Mouse (Mus musculus) hindbrain, embryonic 12.5 days (tissue): ENCODE data around the gene Cry1. TPM values are rescaled to one million over a fixed set of nuclear protein-coding genes. Genes with fewer than 3 reads are reported as not detected.

Experiments
- ATAC-seq: fragments of 200-750 bp; cut with Nextera tagmentation; 2 replicates; pipeline ENCODE4 v1.8.0; 2017; ENCODE audit warnings: moderate TSS enrichment; ENCODE audit not compliant: low FRiP score
- H3K27ac ChIP-seq: fragments of 300-500 bp; sonication (generic); 2 replicates; pipeline ENCODE4 v1.5.1; 2016; ENCODE audit warnings: mild to moderate bottlenecking
- H3K27me3 ChIP-seq: fragments of 300-500 bp; sonication (generic); 2 replicates; pipeline ENCODE4 v1.6.1; 2016; ENCODE audit warnings: mild to moderate bottlenecking
- H3K36me3 ChIP-seq: fragments of 300-500 bp; sonication (generic); 2 replicates; pipeline ENCODE4 v1.6.1; 2016; ENCODE audit warnings: mild to moderate bottlenecking
- H3K4me1 ChIP-seq: fragments of 300-500 bp; sonication (generic); 2 replicates; pipeline ENCODE4 v1.6.1; 2016
- H3K4me2 ChIP-seq: fragments of 300-500 bp; sonication (generic); replicated peaks from 2 replicates; pipeline ENCODE4 v1.6.1; 2016; ENCODE audit warnings: mild to moderate bottlenecking
- H3K4me3 ChIP-seq: fragments of 300-500 bp; sonication (generic); 2 replicates; pipeline ENCODE4 v1.5.1; 2016; ENCODE audit warnings: mild to moderate bottlenecking
- H3K9ac ChIP-seq: fragments of 300-500 bp; sonication (generic); 2 replicates; pipeline ENCODE4 v1.6.1; 2016; ENCODE audit warnings: mild to moderate bottlenecking, moderate library complexity
- H3K9me3 ChIP-seq: fragments of 300-500 bp; sonication (generic); replicated peaks from 2 replicates; pipeline ENCODE4 v1.6.1; 2016; ENCODE audit warnings: mild to moderate bottlenecking
- WGBS: fragments of 180-500 bp; shearing (Covaris S2); methylation state at CpG from one replicate; pipeline ENCODE4 v1.1.7; 2016; 5-methylcytosine and 5-hydroxymethylcytosine counted together
- polyA plus RNA-seq: library from polyadenylated mRNA; unstranded; fragments of >200 nt; fragmentation: Nextera tagmentation; extraction: Ambion mirVana; gene quantifications from 2 replicates; pipeline ENCODE4 v1.2.1, GENCODE M21; 2016

Cry1 gene
- polyA plus RNA-seq, 1 experiment from 2014 or later: 37.8 TPM

- no peaks in the 10 kb centered on the region for H3K4me1 ChIP-seq
- no peaks in the 10 kb centered on the region for H3K9me3 ChIP-seq
- no peak overlapping the region for H3K27ac ChIP-seq
- no peak overlapping the region for H3K9ac ChIP-seq
- no peaks in the 10 kb centered on the region for H3K27me3 ChIP-seq
- no peak for ATAC-seq
- H3K4me3 ChIP-seq: no peak overlapping the region
- WGBS: 18% methylated on average over 2 of the region's 2 CpGs
- peaks cover 5% of the 10 kb centered on the region for H3K36me3 ChIP-seq
- H3K4me2 ChIP-seq: no peak overlapping the region
Observed at GRCm38 (mm10) chr10:85154195-85154594, 30.7 kb downstream of the Cry1 start.

DNA sequence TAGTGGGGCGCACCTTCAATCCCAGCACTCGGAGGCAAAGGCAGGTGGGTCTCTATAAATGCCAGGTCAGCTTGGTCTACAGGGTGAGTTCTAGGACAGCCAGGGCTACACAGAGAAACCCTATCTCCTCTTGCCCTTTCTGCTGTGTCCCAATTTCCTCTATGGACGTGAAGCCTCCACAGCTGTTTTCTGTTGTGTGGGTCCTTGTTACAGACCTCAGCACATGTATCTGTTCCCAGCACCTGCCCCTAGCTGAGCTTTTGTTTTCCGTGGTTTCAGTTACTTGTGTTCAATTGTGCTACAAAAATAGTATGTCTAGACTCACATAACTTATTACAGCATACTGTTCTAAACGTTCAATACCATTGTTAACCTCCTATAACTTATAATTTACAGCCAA, 35.6 kb downstream of the Cry1 start:
- H3K4me3 ChIP-seq: no peak overlapping the region
- H3K4me2 ChIP-seq: no peak overlapping the region
- no peak for ATAC-seq
- H3K4me1 ChIP-seq: no peaks in the 10 kb centered on the region
- no peak overlapping the region for H3K9ac ChIP-seq
- no peak overlapping the region for H3K27ac ChIP-seq
- H3K27me3 ChIP-seq: no peaks in the 10 kb centered on the region
- 85% methylated on average over 5 of the region's 5 CpGs for WGBS
- H3K36me3 ChIP-seq: peaks cover 28% of the 10 kb centered on the region
- H3K9me3 ChIP-seq: no peaks in the 10 kb centered on the region

DNA sequence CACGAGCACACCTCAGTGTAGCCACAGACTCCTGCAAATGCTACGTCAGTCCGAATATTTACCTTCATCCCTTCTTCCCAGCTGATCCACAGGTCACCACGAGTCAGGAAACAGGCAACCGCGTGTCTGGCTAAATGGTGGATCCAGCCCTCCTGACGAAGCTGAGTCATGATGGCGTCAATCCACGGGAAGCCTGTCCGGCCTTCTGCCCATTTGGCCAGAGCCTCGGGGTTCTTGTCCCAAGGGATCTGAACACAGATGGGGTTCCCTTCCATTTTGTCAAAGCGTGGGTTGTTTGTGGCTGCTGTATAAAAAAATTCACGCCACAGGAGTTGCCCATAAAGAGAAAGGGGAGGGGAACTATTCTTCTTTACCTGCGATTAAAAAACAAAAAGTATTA, 38.6 kb downstream of the Cry1 start:
- no peak overlapping the region for H3K27ac ChIP-seq
- no peaks in the 10 kb centered on the region for H3K9me3 ChIP-seq
- H3K4me2 ChIP-seq: no peak overlapping the region
- WGBS: 86% methylated on average over 14 of the region's 14 CpGs
- H3K9ac ChIP-seq: no peak overlapping the region
- no peak overlapping the region for H3K4me3 ChIP-seq
- H3K27me3 ChIP-seq: no peaks in the 10 kb centered on the region
- no peaks in the 10 kb centered on the region for H3K4me1 ChIP-seq
- no peak for ATAC-seq
- peaks cover 45% of the 10 kb centered on the region for H3K36me3 ChIP-seq

DNA sequence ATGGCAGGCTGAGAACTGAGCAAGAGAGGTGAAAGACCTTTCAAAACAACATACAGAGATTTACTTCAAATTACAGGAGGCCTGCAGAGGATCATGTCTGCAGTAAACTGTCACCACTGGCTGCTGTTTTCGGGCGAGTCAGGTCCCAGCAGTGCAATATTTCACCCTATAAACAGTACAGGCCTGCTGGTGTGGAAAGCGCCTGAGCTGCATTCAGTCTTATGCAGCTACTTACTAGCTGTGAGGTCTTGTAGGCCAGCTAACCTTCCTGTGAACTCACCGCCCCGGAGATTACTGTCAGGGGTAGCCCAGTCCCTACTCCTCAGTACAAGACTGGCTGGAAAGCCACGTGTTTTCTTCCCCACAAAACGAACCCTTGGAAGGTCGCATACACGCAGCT, 43.4 kb downstream of the Cry1 start:
- H3K9ac ChIP-seq: no peak overlapping the region
- H3K27ac ChIP-seq: no peak overlapping the region
- H3K4me1 ChIP-seq: no peaks in the 10 kb centered on the region
- H3K36me3 ChIP-seq: peaks cover 35% of the 10 kb centered on the region
- no peak overlapping the region for H3K4me2 ChIP-seq
- H3K4me3 ChIP-seq: no peak overlapping the region
- WGBS: 89% methylated on average over 9 of the region's 9 CpGs
- H3K27me3 ChIP-seq: no peaks in the 10 kb centered on the region
- no peak for ATAC-seq
- no peaks in the 10 kb centered on the region for H3K9me3 ChIP-seq

DNA sequence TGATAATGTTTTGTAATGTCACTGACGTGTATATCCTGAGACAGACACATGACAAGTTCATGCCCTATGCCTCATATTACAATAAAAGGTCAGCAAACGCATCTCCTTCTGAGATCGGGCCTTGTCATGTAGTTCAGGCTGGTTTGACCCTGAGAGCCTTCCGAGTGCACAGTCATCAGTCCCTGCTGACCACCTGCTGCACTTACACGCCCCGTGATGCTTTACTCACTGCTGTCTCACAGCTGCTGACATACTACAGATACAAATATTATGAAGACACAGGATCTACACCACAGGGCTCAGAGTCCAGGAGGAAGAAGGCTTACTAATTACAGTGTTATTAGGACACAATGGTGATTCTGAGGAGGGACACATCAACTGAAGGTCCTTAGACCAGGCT, 48.3 kb downstream of the Cry1 start:
- H3K4me2 ChIP-seq: no peak overlapping the region
- H3K9me3 ChIP-seq: no peaks in the 10 kb centered on the region
- no peak overlapping the region for H3K4me3 ChIP-seq
- H3K4me1 ChIP-seq: no peaks in the 10 kb centered on the region
- peaks cover 13% of the 10 kb centered on the region; the same call in 1 of the 2 replicates for H3K36me3 ChIP-seq
- no peak overlapping the region for H3K9ac ChIP-seq
- WGBS: 83% methylated on average over 6 of the region's 6 CpGs
- H3K27ac ChIP-seq: no peak overlapping the region
- H3K27me3 ChIP-seq: no peaks in the 10 kb centered on the region
- ATAC-seq: no peak

DNA sequence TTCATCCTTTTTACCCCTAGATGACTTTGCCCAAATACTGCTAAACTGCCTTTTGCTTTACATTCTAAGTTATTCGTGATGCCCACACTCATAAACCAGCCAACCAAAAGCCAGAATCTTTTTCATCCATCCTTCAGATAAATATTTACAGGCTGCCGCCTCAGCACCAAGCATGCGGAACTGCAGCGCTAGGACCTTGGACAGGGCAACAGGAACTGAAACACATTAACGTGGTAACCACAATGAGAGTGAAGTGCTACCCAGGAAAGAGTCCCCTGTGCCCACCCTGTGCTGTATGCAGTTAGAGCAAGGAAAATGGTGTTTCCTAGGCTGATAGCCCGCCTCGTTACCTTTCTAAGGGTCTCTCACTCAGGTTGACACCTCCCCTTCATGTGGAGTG, 56.4 kb downstream of the Cry1 start:
- WGBS: 29% methylated on average over 7 of the region's 7 CpGs
- no peaks in the 10 kb centered on the region for H3K9me3 ChIP-seq
- H3K4me2 ChIP-seq: peak overlapping the region; percentile 61
- H3K36me3 ChIP-seq: peaks cover 23% of the 10 kb centered on the region
- peaks cover 18% of the 10 kb centered on the region for H3K4me1 ChIP-seq
- H3K4me3 ChIP-seq: peak overlapping the region; percentile 75
- H3K27me3 ChIP-seq: no peaks in the 10 kb centered on the region
- peak overlapping the region; percentile 36; the same call in 1 of the 2 replicates for H3K27ac ChIP-seq
- peak overlapping the region; percentile 29; the same call in 1 of the 2 replicates for H3K9ac ChIP-seq
- peak; percentile 18 for ATAC-seq

- Histone ChIP-seq H3K27ac (peak within 1 kb of the TSS; percentile 36; the same call in 1 of the 2 replicates), H3K4me3 (peak within 1 kb of the TSS; percentile 75), H3K36me3 (peaks cover 25% of the 10 kb centered on the region), H3K4me1 (peaks cover 18% of the 10 kb centered on the region), H3K4me2 (peak within 1 kb of the TSS; percentile 61), H3K9me3 (no peaks in the 10 kb centered on the region), H3K27me3 (no peaks in the 10 kb centered on the region), H3K9ac (peak within 1 kb of the TSS; percentile 73)
- WGBS: 7% methylated on average over 20 of the region's 20 CpGs
- ATAC-seq: peak; percentile 100
Observed at GRCm38 (mm10) chr10:85127395-85128287, 57.2 kb downstream of the Cry1 start, which contains the start of gene Mterf2. TSS of gene Mterf2 (minus strand) at chr10:85128027.

DNA sequence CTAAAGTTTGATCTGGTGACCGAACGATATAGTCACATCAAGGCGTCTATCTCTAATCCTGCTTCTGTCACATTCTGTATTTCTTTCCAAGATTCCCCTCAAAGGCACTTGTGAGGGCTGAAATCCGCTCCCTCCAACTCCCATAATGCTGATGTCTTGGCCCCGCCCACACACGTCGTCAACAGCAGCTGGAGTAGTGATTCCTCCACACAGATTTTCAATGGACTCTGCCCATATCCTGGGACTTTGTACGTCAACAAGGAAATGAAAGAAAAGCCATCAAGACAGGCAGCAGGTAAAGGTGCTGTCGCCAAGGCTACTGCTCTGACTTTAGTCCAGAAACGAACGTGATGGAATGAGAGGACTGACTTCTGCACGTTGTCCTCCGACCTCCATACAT, 59.7 kb downstream of the Cry1 start:
- Histone ChIP-seq H3K9me3 (no peaks in the 10 kb centered on the region), H3K36me3 (peaks cover 41% of the 10 kb centered on the region), H3K4me2 (no peak overlapping the region), H3K27ac (no peak overlapping the region), H3K9ac (no peak overlapping the region), H3K4me1 (peaks cover 18% of the 10 kb centered on the region), H3K27me3 (no peaks in the 10 kb centered on the region), H3K4me3 (no peak overlapping the region)
- ATAC-seq: no peak
- WGBS: 89% methylated on average over 13 of the region's 13 CpGs

- Histone ChIP-seq H3K9ac (no peak overlapping the region), H3K9me3 (no peaks in the 10 kb centered on the region), H3K27ac (no peak overlapping the region), H3K4me3 (no peak overlapping the region), H3K4me2 (no peak overlapping the region), H3K27me3 (no peaks in the 10 kb centered on the region), H3K36me3 (peaks cover 18% of the 10 kb centered on the region), H3K4me1 (no peaks in the 10 kb centered on the region)
- ATAC-seq: no peak
- WGBS: 86% methylated on average over 4 of the region's 4 CpGs
Observed at GRCm38 (mm10) chr10:85114409-85114808, 70.5 kb downstream of the Cry1 start.

- under 1% methylated on average over 34 of the region's 34 CpGs for WGBS
- H3K36me3 ChIP-seq: no peaks in the 10 kb centered on the region
Observed at GRCm38 (mm10) chr10:85103085-85103885, 81.6 kb downstream of the Cry1 start.

GRCm38 (mm10) chr10:85102247-85103084, 82.4 kb downstream of the Cry1 start, which contains the start of the genes Fhl4 and Tmem263:
TSS of gene Fhl4 (minus strand) at chr10:85102495.
TSS of gene Tmem263 (plus strand) at chr10:85102627.
- Histone ChIP-seq H3K27me3 (no peaks in the 10 kb centered on the region), H3K9ac (peak within 1 kb of the TSS; percentile 93), H3K27ac (peak within 1 kb of the TSS; percentile 87), H3K9me3 (no peaks in the 10 kb centered on the region), H3K4me2 (peak within 1 kb of the TSS; percentile 94), H3K4me1 (peaks cover 11% of the 10 kb centered on the region; the same call in 1 of the 2 replicates), H3K4me3 (peak within 1 kb of the TSS; percentile 94), H3K36me3 (no peaks in the 10 kb centered on the region)
- ATAC-seq: peak; percentile 97
- WGBS: 0% methylated on average over 67 of the region's 96 CpGs

More at GRCm38 (mm10) chr10:85103085-85103885, 81.6 kb downstream of the Cry1 start:
- Histone ChIP-seq H3K9me3 (no peaks in the 10 kb centered on the region), H3K4me2 (peak overlapping the region; percentile 94), H3K4me1 (peaks cover 11% of the 10 kb centered on the region; the same call in 1 of the 2 replicates), H3K4me3 (peak overlapping the region; percentile 94), H3K9ac (peak overlapping the region; percentile 93), H3K27me3 (no peaks in the 10 kb centered on the region), H3K27ac (peak overlapping the region; percentile 82)
- peak; percentile 7; the same call in 1 of the 2 replicates for ATAC-seq
